Mouse (Mus musculus) left cerebral cortex, adult 9 months (tissue): ENCODE results near the gene Pdp2.
A peak's percentile ranks its signal among the peaks of the same experiment; 100 is the strongest.

ENCODE experiments used
- DNase-seq, 2 experiments: peaks; one replicate each; pipeline ENCODE4 v3.0.0; 2022; ENCODE audit warnings: low spot score in 2 of 2

Pdp2 gene

DNA sequence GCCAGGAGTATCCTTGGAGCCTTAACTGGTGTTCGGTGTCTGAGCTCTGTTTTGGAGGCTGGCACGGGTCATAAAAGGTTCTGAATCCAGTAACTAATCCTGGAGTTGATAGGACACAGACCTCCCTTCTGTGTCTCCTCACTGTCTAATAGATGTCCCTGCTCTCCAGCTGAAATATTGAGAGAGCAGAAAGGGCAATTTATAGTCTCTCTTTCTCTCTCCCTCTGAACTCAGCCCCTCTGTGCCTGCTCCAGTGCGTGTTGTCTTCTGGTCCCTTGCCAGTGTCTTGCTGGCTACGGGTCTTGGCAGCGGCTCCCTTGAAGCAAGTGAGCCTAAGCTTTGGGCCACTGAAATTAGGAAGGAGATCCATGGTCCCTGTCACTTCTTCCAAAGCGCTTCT lies 6.4 kb downstream of the Pdp2 start:
- no peak for DNase-seq

DNA sequence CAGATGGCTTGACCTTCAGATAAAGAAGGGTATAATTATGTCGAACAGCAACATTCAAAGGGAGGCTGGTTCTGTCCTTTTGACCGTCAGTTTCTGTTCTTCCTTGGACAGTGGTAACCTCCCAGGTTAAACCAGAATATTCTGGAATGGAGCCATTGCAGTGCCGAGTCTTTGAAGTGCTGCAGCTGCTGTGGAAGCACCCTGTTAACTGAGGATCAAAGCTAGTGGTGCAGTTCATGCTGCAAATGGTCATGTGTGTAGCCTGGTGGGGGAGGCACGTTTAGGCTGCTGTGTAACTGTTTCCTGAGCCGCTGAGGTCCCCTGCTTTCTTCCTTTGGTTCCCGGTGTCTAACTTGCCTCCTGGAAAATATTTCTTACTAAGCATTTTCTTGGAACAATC lies 7.2 kb downstream of the Pdp2 start:
- DNase-seq, result no peak

DNA sequence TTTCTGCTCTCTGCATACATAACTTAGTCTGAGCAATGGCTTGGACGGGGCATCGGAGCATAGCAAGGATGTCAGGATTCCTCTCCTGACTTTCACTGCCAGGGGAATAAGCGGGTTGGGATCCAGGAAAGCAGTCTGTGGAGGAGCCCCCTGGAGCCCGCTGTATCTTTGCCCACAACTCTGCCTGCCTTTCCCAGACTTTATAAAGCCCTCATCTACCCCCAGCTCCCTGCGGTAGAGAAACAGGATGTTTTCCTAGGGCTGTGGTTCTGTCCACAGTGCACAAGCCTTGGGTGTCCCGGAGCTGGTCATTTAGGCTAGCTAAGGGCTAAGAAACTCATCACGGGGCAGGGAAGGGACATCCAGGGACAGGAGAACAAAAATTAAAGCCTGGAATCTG lies 10.1 kb downstream of the Pdp2 start:
- DNase-seq, result no peak

- DNase-seq, result no peak
Measured at GRCm38 (mm10) chr8:104601941-104602371, 10.7 kb downstream of the Pdp2 start.

- DNase-seq, result peak; percentile 61 to 89
Measured at GRCm38 (mm10) chr8:104602468-104603244, 11.4 kb downstream of the Pdp2 start.

DNA sequence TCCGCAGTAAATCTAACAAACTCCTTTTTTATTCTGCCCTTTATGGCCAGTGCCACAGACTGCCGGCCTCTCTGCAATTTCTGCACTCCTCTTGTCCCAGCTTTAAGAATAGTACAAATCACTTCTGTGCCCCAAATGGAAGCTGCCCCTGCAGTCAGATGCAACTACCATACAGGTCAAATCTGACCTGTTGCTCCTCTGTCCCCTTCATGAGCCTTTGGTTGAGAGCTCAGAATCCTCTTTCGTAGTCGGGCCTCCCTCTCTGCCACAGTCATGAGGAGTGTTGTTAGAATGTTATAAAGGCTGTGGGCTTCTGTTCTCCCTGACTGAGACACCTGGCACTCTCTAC lies 12.0 kb downstream of the Pdp2 start:
- no peak for DNase-seq

GRCm38 (mm10) chr8:104606329-104606728 lies 15.1 kb downstream of the Pdp2 start:
- no peak for DNase-seq

DNA sequence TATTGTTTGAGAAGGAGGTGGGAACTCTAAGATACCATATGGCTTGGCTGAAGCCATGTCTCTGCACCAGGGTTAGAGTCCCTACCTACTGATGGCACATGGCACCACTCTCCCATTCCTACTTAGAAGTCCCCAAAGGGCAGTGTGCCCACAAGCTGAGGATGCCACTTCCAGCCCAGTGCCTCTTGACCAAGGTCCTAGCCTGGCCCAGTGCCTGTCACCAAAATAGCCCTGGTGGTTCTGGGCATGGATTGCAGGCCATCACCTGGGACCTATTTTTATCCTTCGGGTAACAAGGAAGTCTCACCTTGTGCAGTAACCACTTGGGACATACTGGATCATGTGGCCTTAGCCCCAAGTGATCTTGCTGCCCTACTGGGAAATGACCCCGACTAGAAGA lies 16.7 kb downstream of the Pdp2 start:
- no peak for DNase-seq

- DNase-seq, result no peak
Measured at GRCm38 (mm10) chr8:104609222-104609621, 18.0 kb downstream of the Pdp2 start.

DNA sequence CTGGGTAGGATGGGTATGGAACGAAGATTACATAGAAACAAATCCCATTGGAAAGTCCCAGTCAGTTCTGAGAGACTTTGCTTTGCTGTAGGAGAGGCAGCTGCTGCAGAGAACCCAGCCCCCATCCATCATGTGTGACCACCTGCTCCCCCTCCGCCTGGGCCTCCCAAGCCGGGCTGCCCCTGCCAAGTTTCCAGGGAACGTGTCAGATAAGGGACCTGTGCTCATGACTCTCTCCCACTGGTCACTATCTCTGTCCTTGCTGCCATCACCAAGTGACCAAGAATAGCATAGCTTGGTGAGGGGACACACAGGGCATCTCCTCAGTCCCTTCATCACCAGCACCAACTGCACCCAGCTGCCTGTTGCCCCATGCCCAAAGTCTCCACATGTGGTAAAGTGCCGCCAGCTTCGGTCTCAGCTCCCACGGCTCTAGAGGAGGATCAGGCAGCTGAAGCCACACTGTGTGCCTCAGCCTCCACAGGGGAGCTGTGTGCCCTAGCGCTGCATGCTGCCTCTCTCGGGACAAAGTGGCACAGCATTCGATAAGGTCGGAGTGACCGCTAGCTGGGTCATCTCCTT lies 19.0 kb downstream of the Pdp2 start:
- DNase-seq, result no peak

GRCm38 (mm10) chr8:104611613-104612012 lies 20.4 kb downstream of the Pdp2 start:
- DNase-seq, result no peak

- DNase-seq, result no peak
Measured at GRCm38 (mm10) chr8:104613119-104613518, 21.9 kb downstream of the Pdp2 start.

GRCm38 (mm10) chr8:104620765-104621164 lies 29.5 kb downstream of the Pdp2 start:
- DNase-seq, result no peak

GRCm38 (mm10) chr8:104624161-104624560 lies 32.9 kb downstream of the Pdp2 start, which contains the start of gene Cdh16:
Gene Cdh16 (minus strand): TSS chr8:104624396.
- DNase-seq, result no peak

GRCm38 (mm10) chr8:104627065-104627740 lies 36.0 kb downstream of the Pdp2 start:
- no peak for DNase-seq

DNA sequence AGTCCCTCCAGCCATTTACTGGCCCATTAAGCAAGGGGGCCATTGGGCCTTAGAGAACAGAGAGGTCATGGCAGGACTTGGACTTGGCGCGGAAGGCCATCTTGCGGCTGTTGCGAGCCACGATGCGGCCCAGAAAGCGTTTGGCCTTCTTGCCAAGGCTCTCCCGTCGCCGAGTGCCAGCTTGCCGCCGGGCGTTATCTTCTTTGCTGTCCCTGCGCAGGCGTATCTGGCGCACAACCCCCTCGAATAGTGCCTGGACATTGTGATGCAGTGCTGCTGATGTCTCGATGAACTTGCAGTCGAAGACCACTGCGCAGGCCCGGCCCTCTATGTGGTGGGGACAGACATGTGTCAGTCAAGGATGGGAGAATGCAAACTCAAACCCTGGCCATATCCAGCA lies 37.2 kb downstream of the Pdp2 start:
- DNase-seq, result no peak

DNA sequence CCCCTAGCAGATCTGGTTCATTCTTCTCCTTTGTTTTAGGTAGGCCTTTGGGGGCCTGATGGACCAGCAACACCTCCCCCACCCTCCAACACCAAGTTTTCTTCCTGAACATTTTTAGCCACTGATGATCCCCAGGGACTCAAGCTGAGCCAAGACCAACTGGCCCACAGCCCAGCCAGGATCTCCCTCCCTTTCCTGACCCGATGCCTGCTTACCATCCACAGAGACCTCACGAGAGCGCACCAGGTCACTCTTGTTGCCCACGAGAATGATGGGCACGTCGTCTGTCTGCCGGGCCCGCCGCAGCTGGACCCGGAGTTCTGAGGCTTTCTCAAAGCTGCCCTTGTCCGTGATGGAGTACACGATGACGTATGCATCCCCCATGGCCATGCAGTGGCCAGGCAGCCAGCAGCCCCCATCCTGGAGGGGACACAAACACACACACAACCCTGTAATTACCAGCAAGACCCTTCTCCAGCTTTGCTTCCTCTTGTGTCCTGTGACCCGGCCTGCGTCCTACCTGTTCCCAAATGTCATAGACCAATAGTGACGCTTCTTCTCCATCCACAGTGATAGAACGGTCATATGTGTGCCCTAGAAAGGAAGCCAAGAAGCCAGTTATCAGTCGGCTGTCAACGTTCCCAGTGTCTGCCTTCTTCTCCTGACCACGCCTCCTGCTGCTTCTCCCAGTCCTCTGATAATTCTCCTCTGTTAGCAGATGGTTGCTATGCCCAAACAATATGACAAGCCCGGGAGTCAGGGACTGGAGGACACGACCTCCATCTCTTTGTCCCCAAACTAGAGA lies 38.3 kb downstream of the Pdp2 start:
- no peak for DNase-seq

GRCm38 (mm10) chr8:104630111-104630479 lies 38.8 kb downstream of the Pdp2 start:
- no peak for DNase-seq

DNA sequence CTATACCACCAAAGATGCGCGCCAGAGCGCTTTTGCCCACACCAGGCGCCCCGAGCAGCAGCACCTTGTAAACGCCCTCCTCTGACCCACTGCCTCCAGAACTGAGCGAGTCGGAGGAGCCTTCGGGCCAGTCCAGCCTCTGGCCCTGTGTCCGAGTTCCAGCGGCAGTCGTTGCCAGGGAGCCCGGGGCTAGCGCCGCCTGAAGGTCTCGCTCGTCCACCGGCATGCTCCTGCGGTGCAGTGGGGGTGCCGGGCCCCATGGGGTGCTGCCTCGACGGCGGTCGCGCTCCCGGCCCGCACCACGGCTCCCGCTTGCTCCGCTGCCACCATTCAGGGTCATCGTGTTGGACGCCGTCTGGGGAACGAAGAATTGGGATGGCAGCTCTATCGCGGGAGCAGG lies 39.3 kb downstream of the Pdp2 start:
- no peak for DNase-seq

DNA sequence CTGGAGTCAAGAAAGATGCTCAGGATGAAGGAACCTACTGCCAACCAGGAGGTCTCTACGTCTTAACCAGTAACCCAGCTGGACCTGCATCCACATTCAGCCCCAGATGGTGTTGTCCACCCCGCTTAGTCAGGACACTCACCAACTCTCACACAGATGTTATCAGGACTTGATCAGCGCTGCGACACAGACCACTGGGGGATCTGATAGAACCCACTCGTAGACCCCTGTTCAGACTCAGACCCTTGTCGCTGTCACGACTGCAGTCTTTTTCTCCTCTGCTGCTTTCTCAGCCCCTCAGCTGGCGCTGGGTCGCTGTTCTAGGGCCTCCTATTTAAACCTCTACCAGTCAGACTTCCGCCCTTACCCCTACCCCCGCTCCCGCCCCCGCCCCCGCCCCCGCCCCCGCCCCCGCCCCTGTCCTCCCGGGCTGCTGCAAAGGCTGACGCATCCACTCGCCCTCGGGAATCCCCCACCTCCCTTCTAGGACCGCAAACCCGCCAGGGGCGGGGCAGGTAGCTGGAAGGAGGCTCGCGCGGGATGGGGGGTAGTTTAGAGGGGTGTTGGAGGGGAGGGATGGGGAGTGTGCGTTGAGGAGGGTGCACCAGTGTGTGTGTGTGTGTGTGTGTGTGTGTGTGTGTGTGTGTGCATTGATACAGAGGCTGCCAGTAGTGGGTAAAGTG lies 39.9 kb downstream of the Pdp2 start, which contains the start of gene Rrad:
Rrad (minus strand) TSS at position 347 of the 683 bp plus-strand sequence.
- DNase-seq, result no peak

- DNase-seq, result no peak
Measured at GRCm38 (mm10) chr8:104631975-104632374, 40.7 kb downstream of the Pdp2 start.

DNA sequence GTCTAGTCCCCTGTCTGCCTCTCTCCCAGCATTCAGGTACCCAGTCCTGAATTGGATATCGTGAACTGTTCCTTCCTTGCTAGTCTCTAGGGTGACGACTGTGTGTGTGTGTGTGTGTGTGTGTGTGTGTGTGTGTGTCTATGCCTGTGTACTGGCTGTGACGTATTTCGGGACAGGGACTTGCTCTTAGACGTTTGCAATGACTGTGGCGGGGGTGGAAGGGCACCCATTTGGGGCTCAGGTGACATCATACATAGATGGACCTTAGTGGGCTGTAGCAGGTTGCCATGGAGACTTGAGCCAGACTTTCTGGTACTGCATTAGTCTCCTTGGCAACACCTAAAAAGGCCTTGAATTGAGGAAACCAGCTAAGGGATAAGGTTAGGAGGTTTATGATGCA lies 41.2 kb downstream of the Pdp2 start:
- peak in 1 of 2 experiments; percentile 60 for DNase-seq
